Comparison of ENCODE assay signal across 10 mouse cellular contexts in genomic region chr5:125488116-125488455, GRCm38 (mm10). TPM values are rescaled to one million over a fixed set of nuclear protein-coding genes. Genes with fewer than 3 reads are reported as not detected.
DNase-seq lines count a peak whose midpoint lies in the region; ATAC-seq lines count a peak whose summit lies in the region.
"Had no signal": no experiment of that assay in that cellular context is flagged by ENCODE, and none has a peak within 500 bp of the region (broad histone marks: within the 10 kb centered on the region; RNA-seq: fewer than 3 reads in every experiment).

No protein-coding gene starts in this region.

- no peak overlapping the region for H3K4me3 ChIP-seq in forebrain, embryonic 12.5 days (replicated peaks)
- no peak overlapping the region for H3K4me3 ChIP-seq in forebrain, embryonic 16.5 days (replicated peaks; ENCODE audit: low read length)
- H3K4me3 ChIP-seq in intestine, embryonic 15.5 days (replicated peaks), result no peak overlapping the region
- no peak overlapping the region for H3K4me3 ChIP-seq in heart, embryonic 11.5 days (ENCODE audit: low read depth, low read length)
- H3K4me3 ChIP-seq: heart, embryonic 15.5 days; lung, embryonic 15.5 days had no signal

- H3K27ac ChIP-seq in forebrain, embryonic 12.5 days, result no peak overlapping the region
- no peak overlapping the region for H3K27ac ChIP-seq in forebrain, embryonic 16.5 days (ENCODE audit: low read length)
- no peak overlapping the region for H3K27ac ChIP-seq in intestine, embryonic 15.5 days
- H3K27ac ChIP-seq in heart, embryonic 11.5 days (ENCODE audit: low read depth, low read length), result no peak overlapping the region
- H3K27ac ChIP-seq: heart, embryonic 15.5 days; lung, embryonic 15.5 days had no signal

- ATAC-seq in forebrain, embryonic 12.5 days (ENCODE audit: low FRiP score), result peak; percentile 31; the same call in 1 of the 2 replicates
- ATAC-seq in forebrain, embryonic 16.5 days, result no peak
- peak; percentile 44; the same call in 1 of the 2 replicates for ATAC-seq in intestine, embryonic 15.5 days
- no peak for ATAC-seq in heart, embryonic 11.5 days (replicated peaks; ENCODE audit: insufficient number of reproducible peaks, low FRiP score, low TSS enrichment)

- no peak overlapping the region for H3K4me2 ChIP-seq in forebrain, embryonic 12.5 days
- H3K4me2 ChIP-seq in forebrain, embryonic 16.5 days (ENCODE audit: low read length), result no peak overlapping the region
- H3K4me2 ChIP-seq in intestine, embryonic 15.5 days (replicated peaks), result no peak overlapping the region
- no peak overlapping the region for H3K4me2 ChIP-seq in heart, embryonic 11.5 days
- H3K4me2 ChIP-seq: heart, embryonic 15.5 days; lung, embryonic 15.5 days had no signal

- peaks cover 11% of the 10 kb centered on the region; the same call in 1 of the 2 replicates for H3K4me1 ChIP-seq in forebrain, embryonic 12.5 days
- H3K4me1 ChIP-seq in forebrain, embryonic 16.5 days (replicated peaks; ENCODE audit: control insufficient read depth, insufficient read depth, low read length), result peaks cover 7% of the 10 kb centered on the region; the same call in 1 of the 2 replicates
- H3K4me1 ChIP-seq in intestine, embryonic 15.5 days (replicated peaks), result no peaks in the 10 kb centered on the region
- H3K4me1 ChIP-seq in heart, embryonic 11.5 days (ENCODE audit: control insufficient read depth, insufficient read depth, low read length), result no peaks in the 10 kb centered on the region
- H3K4me1 ChIP-seq: lung, embryonic 15.5 days had no signal

- DNase-seq in spleen, postnatal 36 days (ENCODE audit: low spot score in 2 of 2), result peak; percentile 23 to 35
- no peak for DNase-seq in spleen, adult 12 weeks (ENCODE audit: low spot score)
- DNase-seq in splenic B cell, adult 2 months (ENCODE audit: low read depth, low spot score), result peak; percentile 59
- no peak for DNase-seq in lung, postnatal 36 days

- peaks cover 62% of the 10 kb centered on the region for H3K36me3 ChIP-seq in forebrain, embryonic 12.5 days (replicated peaks)
- peaks cover 15% of the 10 kb centered on the region for H3K36me3 ChIP-seq in forebrain, embryonic 16.5 days (ENCODE audit: control insufficient read depth, insufficient read depth)
- H3K36me3 ChIP-seq in intestine, embryonic 15.5 days, result peaks cover 47% of the 10 kb centered on the region
- H3K36me3 ChIP-seq in splenic B cell, adult 2 months (ENCODE audit: control insufficient read depth, insufficient read depth, low read length, poor library complexity, severe bottlenecking), result peaks cover 2% of the 10 kb centered on the region
- peaks cover 4% of the 10 kb centered on the region; the same call in 1 of the 2 replicates for H3K36me3 ChIP-seq in heart, embryonic 11.5 days (ENCODE audit: control insufficient read depth, insufficient read depth, low read length)

- H3K27me3 ChIP-seq in forebrain, embryonic 12.5 days, result no peaks in the 10 kb centered on the region
- H3K27me3 ChIP-seq in forebrain, embryonic 16.5 days (replicated peaks; ENCODE audit: control insufficient read depth, insufficient read depth, low read length), result no peaks in the 10 kb centered on the region
- no peaks in the 10 kb centered on the region for H3K27me3 ChIP-seq in intestine, embryonic 15.5 days (replicated peaks)
- H3K27me3 ChIP-seq in splenic B cell, adult 2 months (ENCODE audit: control insufficient read depth, insufficient read depth, low read length, poor library complexity, severe bottlenecking), result no peaks in the 10 kb centered on the region
- no peaks in the 10 kb centered on the region for H3K27me3 ChIP-seq in heart, embryonic 11.5 days (ENCODE audit: control insufficient read depth, insufficient read depth, low read length)
- H3K27me3 ChIP-seq: heart, embryonic 15.5 days; lung, embryonic 15.5 days had no signal

- whole genome bisulfite sequencing in forebrain, embryonic 12.5 days, result 80% methylated on average over 4 of the region's 4 CpGs
- 74% methylated on average over 4 of the region's 4 CpGs for WGBS in forebrain, embryonic 16.5 days
- 61% methylated on average over 4 of the region's 4 CpGs for WGBS in intestine, embryonic 15.5 days
- 68% methylated on average over 4 of the region's 4 CpGs for WGBS in heart, embryonic 11.5 days (ENCODE audit: insufficient replicate concordance)

- H3K9ac ChIP-seq in forebrain, embryonic 12.5 days, result no peak overlapping the region
- no peak overlapping the region for H3K9ac ChIP-seq in forebrain, embryonic 16.5 days (replicated peaks; ENCODE audit: low read depth, low read length)
- H3K9ac ChIP-seq in intestine, embryonic 15.5 days, result no peak overlapping the region
- no peak overlapping the region for H3K9ac ChIP-seq in heart, embryonic 11.5 days (ENCODE audit: low read depth, low read length)
- H3K9ac ChIP-seq: heart, embryonic 15.5 days; lung, embryonic 15.5 days had no signal

- H3K9me3 ChIP-seq in forebrain, embryonic 12.5 days, result no peaks in the 10 kb centered on the region
- no peaks in the 10 kb centered on the region for H3K9me3 ChIP-seq in forebrain, embryonic 16.5 days (ENCODE audit: control insufficient read depth, low read length)
- no peaks in the 10 kb centered on the region for H3K9me3 ChIP-seq in intestine, embryonic 15.5 days
- no peaks in the 10 kb centered on the region for H3K9me3 ChIP-seq in heart, embryonic 11.5 days (replicated peaks; ENCODE audit: control insufficient read depth, low read length)
- H3K9me3 ChIP-seq: heart, embryonic 15.5 days; lung, embryonic 15.5 days had no signal

RNA-seq across cellular contexts. Expression of gene Aacs, which starts 12.5 kb away (rescaled TPM):
- polyA plus RNA-seq in forebrain, embryonic 12.5 days (2016; fragmentation: Nextera tagmentation; extraction: Ambion mirVana), result 54.8 and 62.3 TPM in 2 replicates
- polyA plus RNA-seq in forebrain, embryonic 16.5 days (2015; fragmentation: Nextera tagmentation; extraction: Ambion mirVana), result 96.0 and 98.9 TPM in 2 replicates
- 73.0 and 77.0 TPM in 2 replicates for polyA plus RNA-seq in intestine, embryonic 15.5 days (2015; fragmentation: Nextera tagmentation; extraction: Ambion mirVana)
- 14.2 and 15.5 TPM in 2 replicates for polyA plus RNA-seq in heart, embryonic 11.5 days (2014; fragmentation: Nextera tagmentation; extraction: Ambion mirVana)

RNA-seq across cellular contexts. Expression of gene Tmem132b, which starts 43.5 kb away (rescaled TPM):
- 1.6 and 1.8 TPM in 2 replicates for polyA plus RNA-seq in forebrain, embryonic 12.5 days (2016; fragmentation: Nextera tagmentation; extraction: Ambion mirVana)
- 8.4 and 9.1 TPM in 2 replicates for polyA plus RNA-seq in forebrain, embryonic 16.5 days (2015; fragmentation: Nextera tagmentation; extraction: Ambion mirVana)
- 0.25 and 0.28 TPM in 2 replicates for polyA plus RNA-seq in intestine, embryonic 15.5 days (2015; fragmentation: Nextera tagmentation; extraction: Ambion mirVana)
- 0.03 TPM in 2 replicates for polyA plus RNA-seq in heart, embryonic 11.5 days (2014; fragmentation: Nextera tagmentation; extraction: Ambion mirVana)
- polyA plus RNA-seq: heart, embryonic 15.5 days had no signal

RNA-seq across cellular contexts. Expression of gene Bri3bp, which starts 46.7 kb away (rescaled TPM):
- polyA plus RNA-seq in forebrain, embryonic 12.5 days (2016; fragmentation: Nextera tagmentation; extraction: Ambion mirVana), result 37.4 and 43.0 TPM in 2 replicates
- polyA plus RNA-seq in forebrain, embryonic 16.5 days (2015; fragmentation: Nextera tagmentation; extraction: Ambion mirVana), result 37.8 and 38.3 TPM in 2 replicates
- polyA plus RNA-seq in intestine, embryonic 15.5 days (2015; fragmentation: Nextera tagmentation; extraction: Ambion mirVana), result 59.6 and 60.4 TPM in 2 replicates
- 30.8 and 32.7 TPM in 2 replicates for polyA plus RNA-seq in heart, embryonic 11.5 days (2014; fragmentation: Nextera tagmentation; extraction: Ambion mirVana)

RNA-seq across cellular contexts. Expression of gene Dhx37, which starts 54.2 kb away (rescaled TPM):
- 16.5 and 17.1 TPM in 2 replicates for polyA plus RNA-seq in forebrain, embryonic 12.5 days (2016; fragmentation: Nextera tagmentation; extraction: Ambion mirVana)
- polyA plus RNA-seq in forebrain, embryonic 16.5 days (2015; fragmentation: Nextera tagmentation; extraction: Ambion mirVana), result 10.5 and 13.5 TPM in 2 replicates
- polyA plus RNA-seq in intestine, embryonic 15.5 days (2015; fragmentation: Nextera tagmentation; extraction: Ambion mirVana), result 10.7 and 11.3 TPM in 2 replicates
- 9.9 and 10.6 TPM in 2 replicates for polyA plus RNA-seq in heart, embryonic 11.5 days (2014; fragmentation: Nextera tagmentation; extraction: Ambion mirVana)

Comparison
In these comparisons a context has a peak if more than half of its experiments do, and no peak if none do; other contexts are left out.
1. ATAC-seq: peak in forebrain, embryonic 12.5 days (single experiment) and intestine, embryonic 15.5 days (single experiment); none in forebrain, embryonic 16.5 days (single experiment) and heart, embryonic 11.5 days (single experiment).
2. DNase-seq: peak in spleen, postnatal 36 days (2 of 2) and splenic B cell, adult 2 months (single experiment); none in spleen, adult 12 weeks (single experiment) and lung, postnatal 36 days (single experiment).